Mouse (Mus musculus): Measurements from ENCODE around the gene Zfp536. TPM values are rescaled to one million over a fixed set of nuclear protein-coding genes. Genes with fewer than 3 reads are reported as not detected.

Zfp536 gene
- polyA plus RNA-seq, 1 experiment: not detected

- H3K79me2 ChIP-seq (ENCODE audit: control insufficient read depth, insufficient read depth): no peaks in the 10 kb centered on the region
- no peak overlapping the region for H3K4me3 ChIP-seq (ENCODE audit: insufficient read depth, poor library complexity, severe bottlenecking)
- no peak overlapping the region for H3ac ChIP-seq (ENCODE audit: control insufficient read depth, insufficient read length, low read depth)
- H3K27me3 ChIP-seq (ENCODE audit: control insufficient read depth, insufficient read depth, insufficient read length): no peaks in the 10 kb centered on the region
- H3K79me3 ChIP-seq (ENCODE audit: low read depth): no peaks in the 10 kb centered on the region
- TF ChIP-seq USF1 (IDR thresholded peaks at IDR 0.05; ENCODE audit: low read depth): no peak
- TF ChIP-seq CEBPB (IDR thresholded peaks at IDR 0.05; ENCODE audit: low read depth): no peak
- no peak for TF ChIP-seq MYOD1 (IDR thresholded peaks at IDR 0.05; ENCODE audit: control insufficient read depth, insufficient read length, low read depth)
- no peak for TF ChIP-seq CTCF (IDR thresholded peaks at IDR 0.05; ENCODE audit: control insufficient read depth, insufficient read depth, insufficient read length)
- TF ChIP-seq MAX (IDR thresholded peaks at IDR 0.05): no peak
- TF ChIP-seq MYOG (IDR thresholded peaks at IDR 0.05; ENCODE audit: control insufficient read depth, extremely low read depth, insufficient read length): no peak
- no peak for TF ChIP-seq FOSL1 (IDR thresholded peaks at IDR 0.05; ENCODE audit: insufficient read depth, low read length, poor library complexity, severe bottlenecking)
- H3K36me3 ChIP-seq (ENCODE audit: control insufficient read depth, insufficient read depth): no peaks in the 10 kb centered on the region
These were observed 214.1 kb downstream of the Zfp536 start for GRCm38 (mm10) chr7:37559341-37559740.

- H3K36me3 ChIP-seq (ENCODE audit: control insufficient read depth, insufficient read depth): no peaks in the 10 kb centered on the region
- no peak overlapping the region for H3ac ChIP-seq (ENCODE audit: control insufficient read depth, insufficient read length, low read depth)
- TF ChIP-seq FOSL1 (IDR thresholded peaks at IDR 0.05; ENCODE audit: insufficient read depth, low read length, poor library complexity, severe bottlenecking): no peak
- no peak for TF ChIP-seq CTCF (IDR thresholded peaks at IDR 0.05; ENCODE audit: control insufficient read depth, insufficient read depth, insufficient read length)
- no peak for TF ChIP-seq USF1 (IDR thresholded peaks at IDR 0.05; ENCODE audit: low read depth)
- no peak for TF ChIP-seq MAX (IDR thresholded peaks at IDR 0.05)
- no peak for TF ChIP-seq CEBPB (IDR thresholded peaks at IDR 0.05; ENCODE audit: low read depth)
- no peak for TF ChIP-seq MYOG (IDR thresholded peaks at IDR 0.05; ENCODE audit: control insufficient read depth, extremely low read depth, insufficient read length)
- TF ChIP-seq MYOD1 (IDR thresholded peaks at IDR 0.05; ENCODE audit: control insufficient read depth, insufficient read length, low read depth): no peak
- no peaks in the 10 kb centered on the region for H3K79me2 ChIP-seq (ENCODE audit: control insufficient read depth, insufficient read depth)
- H3K79me3 ChIP-seq (ENCODE audit: low read depth): no peaks in the 10 kb centered on the region
- no peaks in the 10 kb centered on the region for H3K27me3 ChIP-seq (ENCODE audit: control insufficient read depth, insufficient read depth, insufficient read length)
- H3K4me3 ChIP-seq (ENCODE audit: insufficient read depth, poor library complexity, severe bottlenecking): no peak overlapping the region
These were observed 216.6 kb downstream of the Zfp536 start for GRCm38 (mm10) chr7:37556811-37557210.

GRCm38 (mm10) chr7:37554405-37554804 is 219.0 kb downstream of the Zfp536 start:
- no peaks in the 10 kb centered on the region for H3K79me2 ChIP-seq (ENCODE audit: control insufficient read depth, insufficient read depth)
- no peaks in the 10 kb centered on the region for H3K79me3 ChIP-seq (ENCODE audit: low read depth)
- H3K4me3 ChIP-seq (ENCODE audit: insufficient read depth, poor library complexity, severe bottlenecking): no peak overlapping the region
- H3ac ChIP-seq (ENCODE audit: control insufficient read depth, insufficient read length, low read depth): no peak overlapping the region
- TF ChIP-seq MYOD1 (IDR thresholded peaks at IDR 0.05; ENCODE audit: control insufficient read depth, insufficient read length, low read depth): no peak
- TF ChIP-seq MAX (IDR thresholded peaks at IDR 0.05): no peak
- no peak for TF ChIP-seq CTCF (IDR thresholded peaks at IDR 0.05; ENCODE audit: control insufficient read depth, insufficient read depth, insufficient read length)
- no peak for TF ChIP-seq USF1 (IDR thresholded peaks at IDR 0.05; ENCODE audit: low read depth)
- TF ChIP-seq FOSL1 (IDR thresholded peaks at IDR 0.05; ENCODE audit: insufficient read depth, low read length, poor library complexity, severe bottlenecking): no peak
- TF ChIP-seq CEBPB (IDR thresholded peaks at IDR 0.05; ENCODE audit: low read depth): no peak
- H3K36me3 ChIP-seq (ENCODE audit: control insufficient read depth, insufficient read depth): no peaks in the 10 kb centered on the region
- no peaks in the 10 kb centered on the region for H3K27me3 ChIP-seq (ENCODE audit: control insufficient read depth, insufficient read depth, insufficient read length)

GRCm38 (mm10) chr7:37553646-37554045 is 219.8 kb downstream of the Zfp536 start:
- Histone ChIP-seq H3K79me3 (ENCODE audit: low read depth) (no peaks in the 10 kb centered on the region), H3ac (ENCODE audit: control insufficient read depth, insufficient read length, low read depth) (no peak overlapping the region), H3K27me3 (ENCODE audit: control insufficient read depth, insufficient read depth, insufficient read length) (no peaks in the 10 kb centered on the region), H3K4me3 (ENCODE audit: insufficient read depth, poor library complexity, severe bottlenecking) (no peak overlapping the region), H3K79me2 (ENCODE audit: control insufficient read depth, insufficient read depth) (no peaks in the 10 kb centered on the region), H3K36me3 (ENCODE audit: control insufficient read depth, insufficient read depth) (no peaks in the 10 kb centered on the region)
- no peak for TF ChIP-seq MYOG (IDR thresholded peaks at IDR 0.05; ENCODE audit: control insufficient read depth, extremely low read depth, insufficient read length)
- TF ChIP-seq USF1 (IDR thresholded peaks at IDR 0.05; ENCODE audit: low read depth): no peak
- no peak for TF ChIP-seq MAX (IDR thresholded peaks at IDR 0.05)
- no peak for TF ChIP-seq MYOD1 (IDR thresholded peaks at IDR 0.05; ENCODE audit: control insufficient read depth, insufficient read length, low read depth)
- no peak for TF ChIP-seq FOSL1 (IDR thresholded peaks at IDR 0.05; ENCODE audit: insufficient read depth, low read length, poor library complexity, severe bottlenecking)

DNA sequence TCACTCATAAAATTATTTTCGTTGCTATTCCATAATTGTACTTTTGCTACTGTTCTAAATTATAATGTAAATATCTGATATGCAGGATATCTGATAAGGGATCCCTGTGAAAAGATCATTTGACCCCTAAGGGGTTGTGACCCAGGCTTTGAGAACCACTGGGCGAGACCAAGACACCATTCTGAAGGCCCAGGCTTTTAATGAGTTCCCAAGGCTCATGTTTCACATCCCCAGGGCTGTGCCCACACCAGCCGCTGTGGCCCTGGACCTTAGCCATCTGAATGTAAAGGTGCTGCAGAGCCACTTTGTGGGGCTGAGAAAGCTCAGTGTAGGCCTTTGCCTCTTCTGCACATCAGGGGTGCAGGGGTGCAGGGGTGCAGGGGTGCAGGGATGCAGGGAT is 221.1 kb downstream of the Zfp536 start:
- H3K4me3 ChIP-seq (ENCODE audit: insufficient read depth, poor library complexity, severe bottlenecking): no peak overlapping the region
- no peaks in the 10 kb centered on the region for H3K79me2 ChIP-seq (ENCODE audit: control insufficient read depth, insufficient read depth)
- H3ac ChIP-seq (ENCODE audit: control insufficient read depth, insufficient read length, low read depth): no peak overlapping the region
- no peaks in the 10 kb centered on the region for H3K36me3 ChIP-seq (ENCODE audit: control insufficient read depth, insufficient read depth)
- no peaks in the 10 kb centered on the region for H3K79me3 ChIP-seq (ENCODE audit: low read depth)
- TF ChIP-seq MYOD1 (IDR thresholded peaks at IDR 0.05; ENCODE audit: control insufficient read depth, insufficient read length, low read depth) (no peak), USF1 (IDR thresholded peaks at IDR 0.05; ENCODE audit: low read depth) (no peak), CTCF (IDR thresholded peaks at IDR 0.05; ENCODE audit: control insufficient read depth, insufficient read depth, insufficient read length) (no peak), MAX (IDR thresholded peaks at IDR 0.05) (no peak), FOSL1 (IDR thresholded peaks at IDR 0.05; ENCODE audit: insufficient read depth, low read length, poor library complexity, severe bottlenecking) (no peak), MYOG (IDR thresholded peaks at IDR 0.05; ENCODE audit: control insufficient read depth, extremely low read depth, insufficient read length) (no peak), CEBPB (IDR thresholded peaks at IDR 0.05; ENCODE audit: low read depth) (no peak)
- no peaks in the 10 kb centered on the region for H3K27me3 ChIP-seq (ENCODE audit: control insufficient read depth, insufficient read depth, insufficient read length)

DNA sequence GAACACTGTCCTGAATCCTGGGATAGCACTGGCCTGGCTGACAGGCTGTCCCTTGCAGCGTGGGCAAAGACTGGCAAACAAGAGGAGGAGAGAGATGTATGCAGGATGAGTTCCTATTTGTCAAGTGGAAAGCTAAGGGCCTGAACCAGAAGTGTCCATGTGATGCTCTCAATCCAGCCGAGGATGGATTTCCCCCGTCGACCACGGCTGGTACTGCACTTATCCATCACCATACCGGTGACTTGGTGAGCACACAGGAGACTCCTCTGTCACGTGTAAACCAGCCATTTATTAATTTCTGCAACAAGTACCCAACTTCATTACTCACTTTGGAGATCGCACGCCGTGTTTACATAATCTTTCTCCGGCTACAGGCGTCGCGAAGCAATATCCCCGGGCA is 224.6 kb downstream of the Zfp536 start:
- Histone ChIP-seq H3ac (ENCODE audit: control insufficient read depth, insufficient read length, low read depth) (no peak overlapping the region), H3K79me2 (ENCODE audit: control insufficient read depth, insufficient read depth) (no peaks in the 10 kb centered on the region), H3K27me3 (ENCODE audit: control insufficient read depth, insufficient read depth, insufficient read length) (no peaks in the 10 kb centered on the region), H3K4me3 (ENCODE audit: insufficient read depth, poor library complexity, severe bottlenecking) (no peak overlapping the region), H3K79me3 (ENCODE audit: low read depth) (no peaks in the 10 kb centered on the region), H3K36me3 (ENCODE audit: control insufficient read depth, insufficient read depth) (no peaks in the 10 kb centered on the region)
- no peak for TF ChIP-seq FOSL1 (IDR thresholded peaks at IDR 0.05; ENCODE audit: insufficient read depth, low read length, poor library complexity, severe bottlenecking)
- TF ChIP-seq CTCF (IDR thresholded peaks at IDR 0.05; ENCODE audit: control insufficient read depth, insufficient read depth, insufficient read length): no peak
- TF ChIP-seq MYOD1 (IDR thresholded peaks at IDR 0.05; ENCODE audit: control insufficient read depth, insufficient read length, low read depth): no peak
- no peak for TF ChIP-seq USF1 (IDR thresholded peaks at IDR 0.05; ENCODE audit: low read depth)
- no peak for TF ChIP-seq MAX (IDR thresholded peaks at IDR 0.05)
- TF ChIP-seq MYOG (IDR thresholded peaks at IDR 0.05; ENCODE audit: control insufficient read depth, extremely low read depth, insufficient read length): no peak
- TF ChIP-seq CEBPB (IDR thresholded peaks at IDR 0.05; ENCODE audit: low read depth): no peak

All from C2C12 (cell line).